In the genomic region with DNA sequence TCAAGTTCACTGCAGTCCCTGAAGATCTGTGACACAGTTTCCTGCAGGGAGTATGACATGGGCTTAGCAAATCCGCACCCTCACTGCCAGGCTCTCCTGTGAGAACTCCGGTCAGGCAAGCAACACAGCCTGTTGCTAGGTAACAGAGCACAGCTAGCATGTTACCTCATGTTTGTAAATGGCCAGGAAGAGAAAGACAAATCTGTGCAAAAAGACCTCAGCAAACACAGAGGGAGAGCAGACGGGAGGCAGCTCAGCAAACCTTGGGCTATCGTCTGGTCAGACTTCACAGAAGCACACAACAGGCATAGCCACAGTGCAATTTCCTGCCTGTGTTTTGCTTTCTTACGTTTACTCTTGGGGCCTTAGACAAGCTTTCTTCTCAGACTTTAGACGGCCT, we compare ENCODE assay signal across 8 mouse cellular contexts. TPM values are rescaled to one million over a fixed set of nuclear protein-coding genes. Genes with fewer than 3 reads are reported as not detected.
DNase-seq lines count a peak whose midpoint lies in the region; ATAC-seq and TF ChIP-seq lines count a peak whose summit lies in the region.

No protein-coding gene starts in this region.

- DNase-seq in lung, embryonic 14.5 days = peak; percentile 72
- DNase-seq in lung, postnatal 14 days = no peak
- peak; percentile 77 for DNase-seq in forebrain, embryonic 11.5 days (ENCODE audit: low spot score)
- DNase-seq in induced T-regulatory cell, adult 2 months (ENCODE audit: low read depth) = peak; percentile 15
- DNase-seq in natural killer cell, adult 2 months (ENCODE audit: low spot score in 2 of 2) = peak; percentile 10 to 19
- DNase-seq in frontal cortex, postnatal 10 days (ENCODE audit: low spot score in 2 of 2) = no peak
- no peak for DNase-seq in spleen, adult 12 weeks (ENCODE audit: low spot score)
- no peak for DNase-seq in adrenal gland, adult 8-10 months

- no peaks in the 10 kb centered on the region for H3K9me3 ChIP-seq in lung, embryonic 14.5 days (ENCODE audit: low read depth, low read length)
- no peaks in the 10 kb centered on the region for H3K9me3 ChIP-seq in forebrain, embryonic 11.5 days (ENCODE audit: control insufficient read depth, low read length)

- peak overlapping the region; percentile 18 for H3K4me2 ChIP-seq in lung, embryonic 14.5 days
- H3K4me2 ChIP-seq in forebrain, embryonic 11.5 days (ENCODE audit: low read depth, low read length, severe bottlenecking) = peak overlapping the region; percentile 29; the same call in 1 of the 2 replicates

- H3K27me3 ChIP-seq in lung, embryonic 14.5 days (ENCODE audit: insufficient read depth, low read length) = no peaks in the 10 kb centered on the region
- no peaks in the 10 kb centered on the region for H3K27me3 ChIP-seq in forebrain, embryonic 11.5 days (ENCODE audit: control insufficient read depth, insufficient read depth, low read length)

- H3K4me3 ChIP-seq in lung, embryonic 14.5 days (ENCODE audit: low read depth, low read length) = no peak overlapping the region
- no peak overlapping the region for H3K4me3 ChIP-seq in forebrain, embryonic 11.5 days (ENCODE audit: low read depth, low read length)

- peak overlapping the region; percentile 55; the same call in 1 of the 2 replicates for H3K27ac ChIP-seq in lung, embryonic 14.5 days (ENCODE audit: low read depth)
- H3K27ac ChIP-seq in forebrain, embryonic 11.5 days (ENCODE audit: low read depth, low read length) = peak overlapping the region; percentile 93

- H3K4me1 ChIP-seq in lung, embryonic 14.5 days (ENCODE audit: insufficient read depth) = peaks cover 5% of the 10 kb centered on the region
- H3K4me1 ChIP-seq in forebrain, embryonic 11.5 days (replicated peaks; ENCODE audit: control insufficient read depth, insufficient read depth, low read length) = peaks cover 21% of the 10 kb centered on the region

- 0 out of 2 replicates have a peak, but pooled peaks cover 5% of the 10 kb centered on the region for H3K36me3 ChIP-seq in lung, embryonic 14.5 days (ENCODE audit: insufficient read depth)
- no peaks in the 10 kb centered on the region; the same call in 1 of the 2 replicates for H3K36me3 ChIP-seq in forebrain, embryonic 11.5 days (ENCODE audit: control insufficient read depth, insufficient read depth, low read length)

- WGBS in lung, embryonic 14.5 days = 13% methylated on average over 6 of the region's 6 CpGs
- 6% methylated on average over 6 of the region's 6 CpGs for WGBS in forebrain, embryonic 11.5 days

- no peak for TF ChIP-seq CTCF in lung, embryonic 14.5 days (IDR thresholded peaks at IDR 0.05; ENCODE audit: low read depth)

- peak; percentile 82 for ATAC-seq in lung, embryonic 14.5 days (ENCODE audit: insufficient read depth)
- peak; percentile 95 for ATAC-seq in forebrain, embryonic 11.5 days (replicated peaks; ENCODE audit: low FRiP score)

- no peak overlapping the region for H3K9ac ChIP-seq in lung, embryonic 14.5 days
- H3K9ac ChIP-seq in forebrain, embryonic 11.5 days (ENCODE audit: low read length) = peak overlapping the region; percentile 36

RNA-seq across cellular contexts. Expression of a gene that starts 40.9 kb away (rescaled TPM):
- polyA plus RNA-seq in lung, embryonic 14.5 days (2014; fragmentation: Nextera tagmentation; extraction: Ambion mirVana) = 72.2 and 73.3 TPM in 2 replicates
- 823 and 854 TPM in 2 replicates for polyA plus RNA-seq in forebrain, embryonic 11.5 days (2014; fragmentation: Nextera tagmentation; extraction: Ambion mirVana)
- total RNA-seq in adrenal gland, adult 8-10 months (2022) = 100 to 1,000 TPM in 2 of 4 experiments, 10 to 100 TPM in 2; 82.9 to 169 (median 120) TPM

Comparison
In these comparisons a context has a peak if more than half of its experiments do, and no peak if none do; other contexts are left out.
1. DNase-seq: peak in lung, embryonic 14.5 days (single experiment), forebrain, embryonic 11.5 days (single experiment), induced T-regulatory cell, adult 2 months (single experiment) and natural killer cell, adult 2 months (2 of 2); none in lung, postnatal 14 days (single experiment), frontal cortex, postnatal 10 days (0 of 2), spleen, adult 12 weeks (single experiment) and adrenal gland, adult 8-10 months (single experiment).
2. RNA of a gene that starts 40.9 kb away (polyA plus RNA-seq): 823 to 854 TPM in forebrain, embryonic 11.5 days; 72.2 to 73.3 TPM in lung, embryonic 14.5 days; every median in the first group is over 10 times any median in the second.